Mouse (Mus musculus) heart, embryonic 14.5 days (tissue): ENCODE data around the gene Ripor2. TPM values are rescaled to one million over a fixed set of nuclear protein-coding genes. Genes with fewer than 3 reads are reported as not detected.

Source experiments
- ATAC-seq: fragments of 200-750 bp; cut with Nextera tagmentation; 2 replicates; pipeline ENCODE4 v1.8.0; 2017; ENCODE audit warnings: low read depth, moderate TSS enrichment; ENCODE audit not compliant: insufficient number of reproducible peaks, insufficient read depth, low FRiP score
- H3K27ac ChIP-seq, 2 experiments: fragments of 200-500 bp in 1 of 2; fragments of 300-500 bp in 1 of 2; sonication (generic) in 1 of 2; replicated peaks in 1 of 2; 2 replicates each; pipeline ENCODE4 v1.5.1; 2012 to 2014; ENCODE audit warnings: low read depth in 2 of 2, low read length in 2 of 2, control low read depth in 1 of 2, mild to moderate bottlenecking in 1 of 2, mixed read lengths in 1 of 2; ENCODE audit not compliant: control insufficient read depth in 1 of 2, insufficient read depth in 1 of 2
- H3K27me3 ChIP-seq: fragments of 300-500 bp; sonication (generic); 2 replicates; pipeline ENCODE4 v1.6.1; 2014; ENCODE audit warnings: mild to moderate bottlenecking, low read length, control low read depth; ENCODE audit not compliant: control insufficient read depth, insufficient read depth
- H3K36me3 ChIP-seq: fragments of 300-500 bp; sonication (generic); 2 replicates; pipeline ENCODE4 v1.6.1; 2014; ENCODE audit warnings: mild to moderate bottlenecking, control low read depth, low read length, mixed read lengths; ENCODE audit not compliant: control insufficient read depth, insufficient read depth
- H3K4me1 ChIP-seq, 2 experiments: fragments of 200-500 bp in 1 of 2; fragments of 300-500 bp in 1 of 2; sonication (generic) in 1 of 2; 2 replicates each; pipeline ENCODE4 v1.6.1; 2012 to 2014; ENCODE audit warnings: low read length in 2 of 2, control low read depth in 1 of 2, mixed read lengths in 1 of 2; ENCODE audit not compliant: control insufficient read depth in 2 of 2, insufficient read depth in 2 of 2
- H3K4me2 ChIP-seq: fragments of 300-500 bp; sonication (generic); 2 replicates; pipeline ENCODE4 v1.6.1; 2014; ENCODE audit warnings: mild to moderate bottlenecking, low read length
- H3K4me3 ChIP-seq, 2 experiments: fragments of 200-500 bp in 1 of 2; fragments of 300-500 bp in 1 of 2; sonication (generic) in 1 of 2; 2 replicates each; pipeline ENCODE4 v1.5.1; 2012 to 2014; ENCODE audit warnings: low read length in 2 of 2, mild to moderate bottlenecking in 2 of 2, control low read depth in 1 of 2, low read depth in 1 of 2, moderate library complexity in 1 of 2; ENCODE audit not compliant: control insufficient read depth in 1 of 2, insufficient read depth in 1 of 2
- H3K9ac ChIP-seq: fragments of 300-500 bp; sonication (generic); 2 replicates; pipeline ENCODE4 v1.6.1; 2014; ENCODE audit warnings: mild to moderate bottlenecking, low read length
- H3K9me3 ChIP-seq: fragments of 300-500 bp; sonication (generic); 2 replicates; pipeline ENCODE4 v1.6.1; 2016; ENCODE audit warnings: low read length, control low read depth; ENCODE audit not compliant: control insufficient read depth
- WGBS: fragments of 180-500 bp; shearing (Covaris S2); extraction: QIAGEN DNeasy Blood & Tissue Kit; methylation state at CpG from one replicate; pipeline ENCODE4 v1.1.7; 2014; 5-methylcytosine and 5-hydroxymethylcytosine counted together
- polyA plus RNA-seq: library from polyadenylated mRNA; unstranded; fragments of >200 nt; fragmentation: Nextera tagmentation; extraction: Ambion mirVana; gene quantifications from 2 replicates; pipeline ENCODE4 v1.2.1, GENCODE M21; 2014

The Ripor2 gene
- polyA plus RNA-seq, 1 experiment from 2014 or later = 13.1 TPM

DNA sequence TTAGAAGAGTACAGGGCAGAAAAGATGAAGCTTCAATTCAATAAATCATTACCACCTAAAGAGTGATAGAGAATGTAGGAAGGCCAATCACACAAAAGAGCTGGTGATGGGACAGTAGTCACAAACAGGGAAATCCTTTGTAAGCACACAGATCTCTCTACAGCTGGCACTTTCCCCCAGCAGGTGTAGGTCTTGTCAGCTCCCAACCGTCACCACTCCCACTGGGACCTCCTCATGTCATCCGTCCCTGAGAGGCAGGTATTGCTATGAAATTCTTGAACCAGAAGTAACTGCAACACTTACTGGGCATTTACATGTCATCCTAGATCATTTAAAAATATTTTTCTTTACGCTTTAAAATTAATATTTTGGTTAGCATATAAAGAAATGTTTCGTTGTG is 12.9 kb upstream of the Ripor2 start:
- Histone ChIP-seq H3K9ac (no peak overlapping the region), H3K4me2 (no peak overlapping the region), H3K9me3 (no peaks in the 10 kb centered on the region), H3K4me3 (no peak overlapping the region), H3K36me3 (no peaks in the 10 kb centered on the region), H3K27ac (no peak overlapping the region), H3K4me1 (peaks cover 21 to 48% of the 10 kb centered on the region in 2 experiments), H3K27me3 (no peaks in the 10 kb centered on the region)
- 84% methylated on average over 4 of the region's 4 CpGs for WGBS
- no peak for ATAC-seq

- no peaks in the 10 kb centered on the region for H3K27me3 ChIP-seq
- no peaks in the 10 kb centered on the region for H3K9me3 ChIP-seq
- no peak overlapping the region for H3K4me2 ChIP-seq
- no peak overlapping the region for H3K9ac ChIP-seq
- ATAC-seq = no peak
- no peak overlapping the region for H3K4me3 ChIP-seq
- no peak overlapping the region for H3K27ac ChIP-seq
- 44% methylated on average over 2 of the region's 2 CpGs for WGBS
- no peaks in the 10 kb centered on the region for H3K36me3 ChIP-seq
- H3K4me1 ChIP-seq = peaks cover 18 to 44% of the 10 kb centered on the region in 2 experiments
Measured at GRCm38 (mm10) chr13:24570716-24571115, 11.3 kb upstream of the Ripor2 start.

DNA sequence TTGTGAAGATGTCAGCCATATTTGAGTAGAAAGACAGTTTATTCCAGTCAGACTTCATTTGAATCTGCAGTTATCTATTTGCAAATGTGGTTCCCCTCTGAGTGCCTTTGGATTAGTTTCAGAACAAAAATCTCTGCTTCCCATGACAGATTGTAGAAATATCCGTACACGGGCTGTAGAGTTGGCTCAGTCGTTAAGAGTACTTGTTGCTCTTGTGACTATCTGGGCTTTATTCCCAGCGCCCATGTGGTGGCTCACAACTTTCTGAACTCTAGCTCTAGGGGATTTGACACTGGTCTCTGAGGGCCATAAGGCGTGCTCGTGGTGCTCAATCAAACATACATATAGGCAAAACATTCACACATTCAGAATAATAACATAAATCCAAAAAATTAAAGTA is 10.1 kb upstream of the Ripor2 start:
- Histone ChIP-seq H3K4me1 (peaks cover 29 to 47% of the 10 kb centered on the region in 2 experiments), H3K27ac (no peak overlapping the region), H3K36me3 (no peaks in the 10 kb centered on the region), H3K4me3 (no peak overlapping the region), H3K4me2 (no peak overlapping the region), H3K9me3 (no peaks in the 10 kb centered on the region), H3K27me3 (no peaks in the 10 kb centered on the region), H3K9ac (no peak overlapping the region)
- ATAC-seq = no peak
- WGBS = 74% methylated on average over 6 of the region's 6 CpGs

DNA sequence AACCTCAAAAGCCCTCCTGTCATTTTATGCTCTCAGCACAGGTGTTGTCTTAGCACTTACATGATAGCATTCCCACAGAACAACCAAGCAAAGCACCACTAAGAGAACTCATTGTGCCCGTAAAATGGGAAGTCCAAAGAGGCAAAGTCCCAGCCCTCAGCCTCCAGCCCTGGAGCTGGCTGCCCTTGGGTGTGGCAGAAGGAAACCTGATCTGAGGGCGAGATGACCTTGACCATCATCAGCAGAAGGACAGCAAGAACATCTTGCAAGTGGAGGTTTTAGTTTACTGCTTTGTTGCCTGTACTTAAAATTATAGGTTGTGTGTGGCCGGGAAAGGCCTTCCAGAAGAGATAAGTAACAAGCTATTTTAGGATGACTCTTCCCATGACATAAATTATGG is 6.9 kb upstream of the Ripor2 start:
- WGBS = 66% methylated on average over 3 of the region's 3 CpGs
- no peaks in the 10 kb centered on the region for H3K36me3 ChIP-seq
- H3K4me2 ChIP-seq = no peak overlapping the region
- peak overlapping the region; percentile 16 to 55; a peak in 1 of 4 replicates for H3K27ac ChIP-seq
- peaks cover 26 to 35% of the 10 kb centered on the region in 2 experiments for H3K4me1 ChIP-seq
- H3K4me3 ChIP-seq = no peak overlapping the region
- ATAC-seq = no peak
- no peaks in the 10 kb centered on the region for H3K27me3 ChIP-seq
- no peak overlapping the region for H3K9ac ChIP-seq
- no peaks in the 10 kb centered on the region for H3K9me3 ChIP-seq

- Histone ChIP-seq H3K4me3 (no peak overlapping the region), H3K4me1 (peaks cover 26 to 32% of the 10 kb centered on the region in 2 experiments), H3K4me2 (no peak overlapping the region), H3K9me3 (no peaks in the 10 kb centered on the region), H3K27me3 (no peaks in the 10 kb centered on the region), H3K27ac (peak overlapping the region; percentile 7 to 55; a peak in 3 of 4 replicates), H3K9ac (no peak overlapping the region), H3K36me3 (no peaks in the 10 kb centered on the region)
- 33% methylated on average over 11 of the region's 11 CpGs for WGBS
- ATAC-seq = peak; percentile 48
Measured at GRCm38 (mm10) chr13:24576338-24577119, 5.5 kb upstream of the Ripor2 start.

GRCm38 (mm10) chr13:24578317-24578716 is 3.7 kb upstream of the Ripor2 start:
- no peak for ATAC-seq
- no peak overlapping the region for H3K4me3 ChIP-seq
- H3K4me1 ChIP-seq = peaks cover 26 to 32% of the 10 kb centered on the region in 2 experiments
- no peaks in the 10 kb centered on the region for H3K27me3 ChIP-seq
- no peaks in the 10 kb centered on the region for H3K36me3 ChIP-seq
- H3K9ac ChIP-seq = no peak overlapping the region
- H3K27ac ChIP-seq = no peak overlapping the region
- no peak overlapping the region for H3K4me2 ChIP-seq
- H3K9me3 ChIP-seq = no peaks in the 10 kb centered on the region

DNA sequence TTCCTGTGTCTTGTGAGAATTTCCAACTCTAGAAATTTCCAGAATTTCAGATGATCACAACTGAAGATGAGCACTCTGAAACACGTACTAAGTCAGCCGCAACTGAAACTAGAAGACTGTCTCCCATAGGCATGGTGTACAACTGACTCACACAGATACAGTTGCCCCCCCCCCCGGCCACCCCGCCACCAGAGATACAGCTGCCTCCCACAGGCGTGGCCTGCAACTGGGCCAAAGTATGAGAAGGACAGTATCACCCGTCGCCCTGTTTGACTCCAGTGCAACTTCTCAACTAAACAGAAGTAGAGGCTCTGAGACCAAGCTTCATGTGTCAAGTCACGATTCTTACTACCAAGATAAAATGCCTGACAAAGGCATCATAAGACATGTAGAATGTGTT is 1.2 kb upstream of the Ripor2 start:
- Histone ChIP-seq H3K9me3 (no peaks in the 10 kb centered on the region), H3K27ac (no peak overlapping the region), H3K36me3 (no peaks in the 10 kb centered on the region), H3K4me1 (peaks cover 22 to 28% of the 10 kb centered on the region in 2 experiments), H3K27me3 (no peaks in the 10 kb centered on the region), H3K4me2 (no peak overlapping the region), H3K9ac (no peak overlapping the region), H3K4me3 (no peak overlapping the region)
- 76% methylated on average over 8 of the region's 8 CpGs for WGBS
- no peak for ATAC-seq

DNA sequence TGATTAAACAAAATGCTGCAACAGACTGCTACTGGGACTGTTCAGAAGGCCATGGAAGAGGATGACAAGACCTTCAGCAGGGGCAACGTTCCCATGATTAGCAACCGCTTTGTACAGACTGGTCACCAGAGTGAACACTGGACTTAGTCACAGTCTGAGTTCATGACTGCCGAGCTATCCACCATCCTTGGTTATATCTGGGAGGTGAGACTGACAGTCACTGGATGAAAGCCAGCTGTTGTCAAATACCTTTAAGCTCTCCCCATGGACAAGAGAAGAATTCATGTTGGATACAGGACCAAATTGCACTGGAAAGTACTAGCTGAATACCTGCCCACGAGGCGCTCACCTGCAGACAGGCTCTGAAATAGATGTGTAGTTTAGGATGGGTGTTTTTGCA is 2.4 kb downstream of the Ripor2 start:
- 42% methylated on average over 5 of the region's 5 CpGs for WGBS
- no peaks in the 10 kb centered on the region for H3K9me3 ChIP-seq
- H3K9ac ChIP-seq = no peak overlapping the region
- H3K27ac ChIP-seq = peak overlapping the region in 1 of 2 experiments; percentile 59; a peak in 2 of 4 replicates
- no peak overlapping the region for H3K4me3 ChIP-seq
- H3K4me1 ChIP-seq = peaks cover 8 to 11% of the 10 kb centered on the region in 2 experiments
- H3K27me3 ChIP-seq = no peaks in the 10 kb centered on the region
- no peaks in the 10 kb centered on the region for H3K36me3 ChIP-seq
- H3K4me2 ChIP-seq = no peak overlapping the region
- peak; percentile 47; the same call in 1 of the 2 replicates for ATAC-seq
